Mouse (Mus musculus) embryo, embryonic 10 days (tissue): ENCODE measurements at regions not wholly inside any gene's neighbourhood (a gene's known extent, or its start where the extent isn't known, plus 50 kb on each side); places are given as distances from the start of the nearest gene placed in this dataset.

Experiments
- DNase-seq: peaks from one replicate; pipeline ENCODE4 v3.0.0-alpha.2; 2015; ENCODE audit warnings: low spot score

DNA sequence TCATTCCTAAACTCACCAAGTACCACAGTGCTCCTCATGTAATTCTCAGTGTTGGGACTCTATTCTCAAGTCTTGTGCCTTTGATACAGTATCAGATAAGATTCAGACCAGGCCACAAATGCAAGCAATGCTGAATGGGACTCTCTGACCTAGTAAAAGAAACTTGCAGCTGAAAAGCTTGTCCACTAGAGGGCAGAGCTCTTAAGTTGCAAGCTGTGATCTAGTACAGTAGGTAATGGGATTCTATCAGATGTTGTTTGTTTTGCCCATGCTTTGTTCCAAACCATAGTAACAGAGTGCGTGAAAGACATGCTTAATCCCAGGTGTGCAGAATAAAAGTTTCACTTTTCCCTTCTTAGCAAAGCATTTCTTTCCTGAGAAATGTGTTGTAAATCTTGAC, 383.2 kb upstream of the Chrm2 start:
- peak; percentile 55 for DNase-seq

DNA sequence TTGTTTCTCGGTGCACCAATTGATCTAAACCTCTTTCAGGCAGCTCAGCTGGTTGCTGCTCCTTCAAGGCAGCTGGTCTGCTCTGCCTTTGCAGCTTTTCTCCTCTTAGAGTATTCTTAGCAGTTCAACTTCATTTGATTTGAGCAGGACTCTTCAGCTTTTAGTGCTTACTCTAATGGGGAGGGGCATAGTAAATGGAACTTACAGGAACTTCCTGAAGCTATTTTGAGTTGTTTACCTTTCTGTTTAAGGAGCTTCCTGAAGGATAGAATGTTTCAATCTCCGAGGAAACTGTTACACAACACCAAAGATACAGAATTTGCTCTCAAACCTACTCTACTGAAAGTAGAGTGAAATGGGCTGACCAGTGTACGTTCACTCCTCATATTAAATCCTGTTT, 385.8 kb upstream of the Chrm2 start:
- DNase-seq = no peak

DNA sequence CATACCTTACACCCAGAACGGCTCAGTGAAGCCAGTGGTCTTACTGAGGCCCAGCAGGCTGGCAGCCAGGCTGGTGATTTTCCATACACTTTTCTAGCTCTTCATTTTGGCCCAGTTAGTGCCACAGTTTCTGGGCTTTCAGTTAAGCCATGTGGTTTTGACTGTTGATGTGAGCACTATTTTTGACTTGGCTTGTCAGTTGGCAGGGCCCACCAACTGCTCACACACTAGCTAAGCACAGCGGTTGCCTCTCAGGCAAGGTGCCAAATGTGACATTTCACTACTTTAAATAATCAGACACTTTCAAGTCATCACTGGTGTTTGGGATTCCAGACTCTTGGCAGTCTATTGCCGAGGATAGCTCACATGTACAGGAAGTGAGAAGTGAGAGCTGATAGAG, 399.0 kb upstream of the Chrm2 start:
- DNase-seq = no peak

DNA sequence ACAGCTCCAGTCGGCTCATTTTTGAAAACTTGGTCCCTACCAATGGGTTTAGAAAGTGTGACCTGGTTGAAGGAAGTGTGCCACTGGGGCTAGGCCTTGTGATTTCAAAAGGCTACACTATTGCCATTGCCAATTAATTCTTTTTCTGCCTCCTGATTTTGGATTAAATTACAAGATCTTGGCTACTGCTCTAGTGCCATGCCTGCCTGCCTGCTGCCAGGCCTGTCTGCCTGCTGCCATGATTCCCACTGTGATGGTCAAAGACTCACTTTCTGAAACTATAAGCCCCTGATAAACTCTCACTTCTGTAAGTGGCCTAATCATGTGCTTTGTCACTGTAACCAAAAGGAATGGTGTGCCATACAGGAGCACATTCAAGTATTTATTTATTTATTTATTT, 400.4 kb upstream of the Mtpn start:
- no peak for DNase-seq

GRCm38 (mm10) chr6:35924189-35924588, 384.5 kb upstream of the Mtpn start:
- DNase-seq = no peak

DNA sequence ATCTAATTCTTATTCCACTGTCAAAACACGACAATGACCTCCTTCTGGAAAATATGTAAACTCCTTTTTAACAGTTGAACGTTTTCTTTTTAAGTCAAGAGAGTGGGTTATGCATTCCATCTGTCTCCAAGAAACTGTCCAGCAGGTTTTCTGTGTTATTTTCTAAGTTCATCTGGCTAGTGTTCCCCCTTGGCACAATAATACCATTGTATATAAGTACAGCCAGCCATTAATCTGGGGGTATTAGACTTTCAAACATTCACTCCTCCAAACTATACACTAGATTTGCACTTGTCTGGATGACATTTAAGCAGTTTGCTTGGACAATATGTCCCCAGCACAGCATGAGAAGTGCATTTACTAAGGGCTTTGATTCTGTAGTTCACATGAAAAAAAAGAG, 358.3 kb upstream of the Mtpn start:
- no peak for DNase-seq

GRCm38 (mm10) chr6:35895692-35896091, 356.0 kb upstream of the Mtpn start:
- no peak for DNase-seq

GRCm38 (mm10) chr6:35874671-35875070, 335.0 kb upstream of the Mtpn start:
- no peak for DNase-seq

DNA sequence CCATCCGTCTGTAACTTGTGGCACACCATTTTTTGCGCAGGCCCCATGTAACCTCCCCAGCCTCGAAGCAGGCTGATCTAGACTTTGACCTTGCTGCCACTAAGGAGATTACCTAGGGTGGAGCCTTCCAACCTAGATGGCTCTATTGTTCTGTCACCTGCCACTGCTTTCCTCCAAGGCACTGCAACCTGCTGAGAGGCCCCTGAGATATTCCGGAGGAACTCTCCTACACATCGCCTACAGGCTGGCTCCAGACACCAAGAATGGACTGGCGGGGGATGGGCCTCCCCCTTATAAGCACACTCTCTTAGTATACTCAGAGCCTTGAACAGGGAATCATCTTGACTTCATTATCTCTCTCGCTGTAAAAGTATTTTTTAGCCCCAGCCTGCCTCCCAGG, 331.7 kb upstream of the Mtpn start:
- DNase-seq = no peak

DNA sequence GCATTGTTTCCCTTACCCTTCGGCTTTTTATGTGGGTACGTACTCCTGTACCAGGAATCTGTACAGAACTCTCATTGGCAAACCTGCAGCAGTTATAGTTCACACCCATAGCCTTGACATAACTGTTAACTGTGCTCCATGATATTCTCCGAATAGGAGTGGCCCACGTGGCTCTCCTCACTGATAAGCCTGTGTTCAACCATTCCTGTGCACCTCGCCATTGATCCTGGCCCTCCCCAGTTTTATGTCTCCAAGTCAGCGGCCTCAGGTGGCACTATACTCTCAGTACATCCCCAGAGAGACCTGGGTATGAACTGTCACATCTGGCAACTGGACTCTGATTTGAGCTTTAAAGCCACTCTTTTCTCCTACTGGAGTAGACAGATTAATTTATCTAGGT, 324.5 kb upstream of the Mtpn start:
- DNase-seq = no peak

- DNase-seq = no peak
Observed at GRCm38 (mm10) chr6:35853993-35854392, 314.3 kb upstream of the Mtpn start.

- no peak for DNase-seq
Observed at GRCm38 (mm10) chr6:35816657-35817056, 277.0 kb upstream of the Mtpn start.

- no peak for DNase-seq
Observed at GRCm38 (mm10) chr6:35814476-35814875, 274.8 kb upstream of the Mtpn start.

GRCm38 (mm10) chr6:35805738-35806137, 266.1 kb upstream of the Mtpn start:
- DNase-seq = no peak

GRCm38 (mm10) chr6:35804041-35804440, 264.4 kb upstream of the Mtpn start:
- no peak for DNase-seq

DNA sequence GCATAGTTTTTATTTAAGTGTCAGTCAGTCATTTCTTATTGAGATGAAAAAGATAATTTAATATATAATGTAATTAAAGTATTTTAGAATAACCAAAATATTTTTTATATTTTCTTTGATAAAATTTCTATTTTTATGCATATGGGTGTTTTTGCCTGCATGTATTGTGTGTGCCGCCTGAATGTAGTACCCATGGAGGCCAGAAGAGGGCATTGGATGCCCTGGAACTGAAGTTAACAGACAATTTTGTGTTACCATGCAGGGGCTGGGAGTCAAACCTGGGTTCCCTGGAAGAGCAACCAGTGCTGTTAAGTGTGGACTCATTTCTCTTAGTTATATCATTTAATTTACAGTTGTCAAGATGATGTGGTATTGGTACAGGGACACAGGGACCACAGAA, 240.0 kb upstream of the Mtpn start:
- no peak for DNase-seq

- no peak for DNase-seq
Observed at GRCm38 (mm10) chr6:35770907-35771306, 231.2 kb upstream of the Mtpn start.

- DNase-seq = no peak
Observed at GRCm38 (mm10) chr6:35759606-35760246, 220.0 kb upstream of the Mtpn start.

- no peak for DNase-seq
Observed at GRCm38 (mm10) chr6:35746034-35746433, 206.3 kb upstream of the Mtpn start.

DNA sequence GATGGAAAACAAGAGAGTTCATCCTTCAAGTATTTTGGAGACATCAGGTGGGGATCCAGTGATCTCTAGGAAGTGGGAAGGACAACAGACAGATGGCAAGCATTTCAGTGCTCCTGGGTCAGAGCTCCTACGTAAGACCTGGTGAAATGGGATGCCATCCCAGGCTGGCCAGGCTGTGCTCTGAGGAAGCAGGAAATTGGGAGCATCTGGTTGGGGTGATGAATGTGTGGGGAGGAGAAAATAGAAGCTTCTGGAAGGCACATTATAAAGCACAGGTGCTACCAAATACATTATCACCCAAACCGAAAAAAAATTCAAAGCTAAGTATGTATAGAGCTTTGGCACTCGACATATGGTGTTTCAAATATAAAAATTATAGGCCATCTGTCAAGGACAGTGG, 165.9 kb upstream of the Mtpn start:
- DNase-seq = no peak

DNA sequence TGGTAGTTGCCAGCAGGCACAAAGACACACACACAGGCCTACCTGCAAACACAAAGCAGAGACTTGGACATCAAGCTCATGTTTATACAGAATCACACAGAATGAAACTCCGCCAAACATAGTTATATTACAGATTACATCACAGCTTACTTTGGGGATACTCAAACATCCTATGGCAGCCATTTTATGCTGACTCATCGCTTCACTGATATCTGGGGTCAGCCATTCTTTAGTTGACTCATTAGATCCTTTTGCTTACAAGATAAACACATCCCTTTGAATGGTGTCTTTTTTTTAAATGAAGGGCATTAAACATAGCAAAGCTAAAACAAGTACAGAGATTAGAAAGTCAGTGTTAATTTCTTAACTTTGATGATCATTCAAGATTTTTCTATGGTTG, 127.4 kb upstream of the Mtpn start:
- no peak for DNase-seq

- DNase-seq = no peak
Observed at GRCm38 (mm10) chr6:35651401-35651800, 111.7 kb upstream of the Mtpn start.

GRCm38 (mm10) chr6:35645210-35645609, 105.5 kb upstream of the Mtpn start:
- no peak for DNase-seq

GRCm38 (mm10) chr6:35640672-35641071, 101.0 kb upstream of the Mtpn start:
- no peak for DNase-seq

DNA sequence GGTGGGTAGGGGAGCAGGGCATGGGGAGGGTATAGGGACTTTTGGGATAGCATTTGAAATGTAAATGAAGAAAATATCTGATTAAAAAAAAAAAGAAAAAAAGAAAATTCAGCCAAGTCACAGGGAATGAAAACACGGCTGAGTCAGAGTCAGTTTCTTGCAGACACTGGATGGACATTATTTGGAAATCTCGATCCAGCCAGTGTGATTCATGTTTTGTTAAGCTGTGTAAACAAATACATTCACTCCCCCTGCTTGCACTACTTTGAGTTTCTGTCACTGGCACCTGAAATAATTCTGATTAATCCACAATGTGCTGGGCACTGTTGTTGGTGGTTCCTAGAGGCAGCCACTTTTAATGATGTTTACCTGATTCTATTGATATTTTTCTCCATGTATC, 68.6 kb upstream of the Mtpn start:
- DNase-seq = no peak
